Mouse (Mus musculus) kidney, postnatal 10 days (tissue): ENCODE data around the gene Ptprg.

Experiments
- DNase-seq: peaks from one replicate; pipeline ENCODE4 v3.0.0; 2021; ENCODE audit warnings: mixed read lengths

Ptprg gene

DNA sequence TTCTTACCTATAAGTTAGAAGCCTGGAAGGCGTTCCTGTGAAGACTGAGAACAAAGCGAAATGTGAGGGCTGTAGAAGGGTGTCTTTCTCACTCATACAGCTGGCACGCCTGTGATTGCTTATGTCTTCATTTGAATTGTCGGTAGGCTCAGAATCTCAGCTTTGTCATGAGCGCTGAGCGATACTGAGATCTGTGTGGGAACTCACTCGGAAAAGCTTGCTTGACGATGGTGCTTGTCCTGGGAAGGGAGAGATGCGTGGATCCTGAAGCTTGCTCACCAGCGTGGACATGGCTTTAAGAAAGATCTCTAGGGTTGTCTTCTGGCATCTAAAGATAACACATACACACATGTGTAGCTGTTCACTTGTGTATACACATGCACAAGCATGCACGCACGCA lies 516.4 kb downstream of the Ptprg start:
- no peak for DNase-seq

DNA sequence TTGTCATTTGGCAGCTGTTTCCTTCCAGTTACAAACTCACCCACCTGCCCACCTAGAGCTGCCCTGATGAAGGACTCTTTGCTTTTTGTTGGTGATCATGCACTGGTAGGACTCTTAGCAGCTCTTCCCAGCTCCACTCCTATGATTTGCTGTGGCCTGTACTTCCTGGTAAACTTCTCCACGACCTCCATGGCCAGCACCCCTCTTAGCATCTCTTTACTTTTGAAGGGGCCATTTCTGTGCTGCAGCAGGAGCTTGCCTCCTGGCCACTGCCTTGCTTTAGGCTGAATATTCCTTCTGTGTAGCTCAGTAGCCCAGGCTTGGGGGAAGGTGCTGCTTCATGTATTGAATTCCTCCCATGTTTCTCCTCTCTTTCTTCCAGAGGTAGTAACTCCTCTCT lies 517.0 kb downstream of the Ptprg start:
- DNase-seq = no peak

GRCm38 (mm10) chr14:12070856-12071465 lies 517.6 kb downstream of the Ptprg start:
- no peak for DNase-seq

DNA sequence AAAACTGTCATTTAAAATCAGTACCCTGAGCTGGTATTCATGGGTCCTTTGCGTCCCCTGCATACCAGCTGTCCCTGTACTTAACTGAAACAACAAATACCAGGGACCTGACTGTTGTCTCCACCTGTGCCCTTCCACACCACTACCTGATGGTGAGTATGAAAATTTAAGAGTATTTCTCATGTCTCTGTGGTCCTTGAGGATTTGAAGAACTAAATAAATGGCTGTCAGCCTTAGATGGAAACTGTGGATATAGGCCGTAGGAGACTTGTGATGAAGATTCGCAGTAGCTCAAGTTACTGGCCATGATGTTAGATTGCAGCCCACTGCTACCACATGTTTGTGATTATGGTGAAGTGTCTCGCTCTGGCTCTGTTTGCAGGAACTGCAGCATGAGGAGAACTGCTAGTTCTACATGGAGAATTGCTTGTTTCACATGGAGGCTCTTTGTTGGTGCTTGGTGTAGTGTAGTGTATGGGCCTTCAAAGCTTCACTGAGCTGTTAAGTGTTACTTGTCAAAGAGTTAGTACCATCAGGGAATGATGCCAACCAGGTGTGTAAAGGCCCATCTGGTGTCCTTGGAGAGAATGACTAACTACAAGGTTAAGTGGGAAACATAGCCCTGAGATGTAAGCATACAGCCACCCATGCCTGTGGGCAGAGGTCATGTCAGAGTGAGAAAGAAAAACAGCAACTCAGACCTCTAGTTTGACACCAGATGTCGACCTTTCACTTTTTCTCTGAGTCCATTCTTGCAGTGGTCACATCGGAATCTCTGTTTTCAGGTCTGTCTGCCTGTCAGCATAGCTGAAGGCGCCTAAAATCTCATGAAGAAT lies 518.9 kb downstream of the Ptprg start:
- DNase-seq = no peak

GRCm38 (mm10) chr14:12073408-12074107 lies 520.2 kb downstream of the Ptprg start:
- no peak for DNase-seq

- no peak for DNase-seq
Observed at GRCm38 (mm10) chr14:12077193-12077592, 523.9 kb downstream of the Ptprg start.

DNA sequence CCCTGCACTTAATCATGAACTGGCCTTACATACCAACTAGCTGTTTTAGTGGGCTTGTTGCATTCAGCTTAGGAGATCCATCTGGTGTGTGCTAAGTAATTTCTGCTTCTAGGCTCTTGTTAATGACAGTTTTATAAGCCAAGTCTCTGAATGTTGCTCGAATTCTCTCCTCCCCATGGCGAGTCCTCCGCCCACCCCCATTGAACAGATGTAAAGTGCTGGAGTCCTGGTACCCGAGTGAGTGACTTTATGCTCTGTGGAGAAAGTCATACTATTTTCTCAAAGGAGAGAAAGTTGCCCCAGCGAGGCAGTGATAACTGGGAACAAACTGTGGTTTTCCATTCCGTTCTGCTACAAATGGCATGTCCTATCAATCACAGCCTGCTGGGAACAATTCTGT lies 525.9 kb downstream of the Ptprg start:
- DNase-seq = no peak

GRCm38 (mm10) chr14:12079833-12080401 lies 526.6 kb downstream of the Ptprg start:
- DNase-seq = no peak

- peak; percentile 43 for DNase-seq
Observed at GRCm38 (mm10) chr14:12082131-12082921, 529.0 kb downstream of the Ptprg start.

- DNase-seq = no peak
Observed at GRCm38 (mm10) chr14:12084076-12084475, 530.7 kb downstream of the Ptprg start.

DNA sequence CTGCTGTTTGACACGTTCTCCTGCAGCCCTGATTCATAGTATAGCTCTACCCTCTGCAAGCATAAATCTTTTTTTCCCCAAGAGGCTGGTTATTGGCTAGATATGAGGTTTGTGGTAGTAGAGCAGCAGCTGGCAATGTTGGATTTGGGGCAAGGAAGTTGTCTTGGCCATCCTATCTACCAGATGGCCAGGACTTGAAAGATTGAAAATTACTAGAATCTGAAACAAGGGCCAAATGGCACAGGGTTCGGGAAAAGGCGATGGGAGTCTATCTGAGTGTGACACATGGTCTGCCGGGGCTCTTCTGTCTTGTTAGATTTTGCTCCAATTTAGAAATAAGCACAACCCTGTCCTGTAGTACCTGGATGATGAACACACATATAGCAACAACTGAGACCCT lies 531.7 kb downstream of the Ptprg start:
- no peak for DNase-seq

GRCm38 (mm10) chr14:12086167-12086566 lies 532.8 kb downstream of the Ptprg start:
- DNase-seq = no peak

- DNase-seq = no peak
Observed at GRCm38 (mm10) chr14:12089954-12090353, 536.6 kb downstream of the Ptprg start.

DNA sequence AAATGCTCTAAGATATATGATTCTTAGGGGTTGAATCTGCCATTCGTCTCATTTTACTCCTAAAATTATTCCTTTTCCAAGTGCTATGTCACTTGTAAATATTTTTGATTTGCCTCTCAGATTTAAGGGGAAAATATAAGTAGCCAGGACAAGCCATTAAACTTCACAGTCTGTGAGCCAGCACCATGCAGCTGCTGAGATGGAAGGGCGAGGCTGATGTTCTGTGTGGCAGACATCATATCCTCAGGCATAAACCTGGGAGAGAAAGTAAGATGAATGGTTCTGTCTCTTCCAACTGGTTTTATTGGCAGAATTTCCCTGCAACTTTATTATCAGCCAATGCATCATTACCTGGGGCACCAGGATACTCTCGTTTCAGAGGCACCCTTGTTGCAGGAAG lies 538.4 kb downstream of the Ptprg start:
- no peak for DNase-seq

GRCm38 (mm10) chr14:12099390-12100333 lies 546.3 kb downstream of the Ptprg start:
- no peak for DNase-seq

DNA sequence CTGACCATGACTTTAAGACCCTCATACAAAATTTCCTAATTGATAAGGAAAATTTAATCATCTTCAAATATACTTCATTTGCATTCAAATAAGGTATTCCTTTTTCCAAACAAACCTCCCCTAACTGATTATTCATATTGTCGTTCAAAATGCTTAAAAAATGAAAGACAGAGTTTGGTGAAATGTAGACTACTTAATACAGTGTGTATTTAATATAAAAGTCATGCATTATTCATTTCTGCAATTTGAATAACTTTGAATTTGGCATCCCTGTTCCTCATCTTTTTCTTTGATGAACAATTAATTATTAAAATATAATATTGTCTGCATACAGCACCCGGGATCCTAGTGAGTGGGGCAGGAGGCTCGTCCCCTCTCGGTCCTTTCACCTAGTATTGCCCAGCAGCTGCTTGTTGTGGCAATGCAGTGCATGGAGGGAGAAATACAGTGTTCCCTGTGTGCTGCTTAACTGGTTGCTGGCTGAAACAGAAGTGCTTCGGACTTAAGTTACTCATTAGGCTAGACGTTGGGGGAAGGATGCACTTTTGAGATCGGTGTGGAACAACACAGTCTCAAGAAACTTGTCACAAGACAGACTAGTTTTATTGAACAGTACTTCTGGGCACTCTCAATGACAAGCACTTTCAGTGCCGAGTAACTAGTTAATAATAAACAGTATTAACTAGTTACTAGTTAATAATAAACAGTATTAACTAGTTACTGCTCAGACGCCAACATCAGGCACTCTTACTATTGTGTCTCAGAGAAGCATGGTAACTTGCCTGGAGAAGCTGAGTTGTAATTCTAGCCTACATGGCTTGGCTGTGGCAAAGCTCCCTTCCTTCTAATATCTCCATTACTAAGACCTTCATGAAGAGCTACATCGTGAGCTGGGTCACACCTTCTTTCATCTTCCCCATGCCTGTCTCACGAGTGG lies 549.3 kb downstream of the Ptprg start:
- DNase-seq = peak; percentile 32

DNA sequence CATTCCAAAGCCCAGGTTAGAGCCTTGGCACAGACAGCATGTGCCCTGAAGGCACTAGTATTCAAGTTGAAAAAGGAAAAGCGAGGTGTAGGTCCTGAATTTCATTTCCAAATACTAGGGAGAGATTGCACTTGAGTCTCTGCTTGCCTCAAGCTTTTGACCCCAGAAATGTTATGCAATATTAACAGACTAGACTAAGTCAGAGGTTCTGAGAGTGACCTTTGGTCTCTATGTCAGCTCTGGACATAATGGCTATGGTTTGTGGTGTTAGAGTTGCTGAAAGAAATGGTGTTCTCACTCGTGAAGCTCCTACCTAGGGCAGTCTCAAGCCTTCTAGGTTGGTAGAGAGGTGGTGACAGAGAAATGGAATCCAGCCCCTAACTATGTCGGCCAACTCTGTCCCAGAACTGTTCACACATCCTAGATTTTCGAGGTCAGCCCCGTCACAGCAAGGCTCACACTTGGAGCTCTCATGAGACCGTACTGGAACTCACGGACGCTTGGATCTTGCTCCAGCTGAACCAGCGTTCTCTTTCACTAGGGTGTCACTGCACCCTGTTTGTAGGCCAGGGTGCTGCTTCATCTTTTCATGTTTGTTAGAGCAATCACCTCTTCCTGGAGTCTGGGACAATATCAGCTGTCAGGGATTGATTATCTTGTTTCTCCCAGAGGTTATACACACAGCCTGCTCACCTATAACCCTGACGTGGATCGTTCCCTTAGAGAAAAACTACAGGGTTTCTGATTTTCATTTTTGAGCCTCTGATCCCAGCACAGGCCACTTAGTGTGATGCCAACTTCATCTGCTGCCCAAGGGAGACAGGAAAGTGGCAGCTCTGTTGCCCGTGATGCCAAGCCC lies 551.2 kb downstream of the Ptprg start:
- no peak for DNase-seq

DNA sequence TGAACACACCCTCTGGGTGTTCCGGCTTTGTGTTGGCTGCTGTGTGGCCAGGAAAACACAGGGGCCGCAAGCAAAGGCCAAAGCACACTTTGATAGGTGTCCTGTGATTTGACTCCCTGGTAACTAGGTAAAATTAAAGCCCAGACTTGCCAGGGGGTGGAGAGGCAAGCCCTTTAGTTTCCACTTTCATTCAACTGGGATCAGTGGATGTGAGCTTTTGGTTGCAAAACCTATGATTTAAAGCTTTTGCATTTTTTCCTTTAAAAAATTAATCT lies 551.8 kb downstream of the Ptprg start:
- peak; percentile 31 for DNase-seq

DNA sequence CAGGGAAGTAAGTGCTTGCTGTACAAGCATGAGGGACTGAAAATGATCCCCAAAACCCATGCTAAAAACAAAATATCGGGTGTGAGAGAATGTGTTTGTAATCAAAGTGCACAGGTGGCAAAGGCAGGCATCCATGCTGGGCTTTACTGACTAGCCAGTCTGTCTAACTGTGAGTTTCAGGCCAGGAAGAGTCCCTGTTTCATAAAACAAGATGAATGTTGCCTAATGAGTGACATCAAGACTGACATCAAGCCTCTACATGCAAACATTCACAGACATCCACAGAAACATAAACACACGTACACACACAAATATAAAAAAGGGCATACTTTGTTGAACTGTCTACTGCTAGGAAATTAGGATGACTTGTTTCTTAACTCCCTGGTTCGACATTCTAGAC lies 552.3 kb downstream of the Ptprg start:
- no peak for DNase-seq

DNA sequence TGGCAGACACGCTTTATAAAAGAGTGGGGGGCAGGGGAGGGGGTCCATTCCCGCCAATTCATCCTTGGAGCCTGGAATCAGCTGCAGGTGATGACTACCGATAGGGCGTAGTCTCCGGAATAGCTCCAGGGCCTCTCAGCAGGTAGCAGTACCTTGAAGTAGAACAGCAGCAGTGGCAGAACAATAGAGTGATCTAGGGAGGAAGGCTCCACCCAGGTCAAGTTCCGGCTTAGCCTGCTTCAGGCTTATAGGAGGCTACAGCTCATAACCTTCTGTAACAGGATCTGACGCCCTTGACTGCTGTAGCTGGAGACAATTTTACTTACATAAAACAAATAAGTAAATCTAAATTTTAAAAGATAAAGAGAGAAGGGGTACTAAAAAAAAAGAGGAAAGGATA lies 554.1 kb downstream of the Ptprg start:
- peak; percentile 35 for DNase-seq
